ENCODE assay signal across 27 mouse cellular contexts in the genomic region with DNA sequence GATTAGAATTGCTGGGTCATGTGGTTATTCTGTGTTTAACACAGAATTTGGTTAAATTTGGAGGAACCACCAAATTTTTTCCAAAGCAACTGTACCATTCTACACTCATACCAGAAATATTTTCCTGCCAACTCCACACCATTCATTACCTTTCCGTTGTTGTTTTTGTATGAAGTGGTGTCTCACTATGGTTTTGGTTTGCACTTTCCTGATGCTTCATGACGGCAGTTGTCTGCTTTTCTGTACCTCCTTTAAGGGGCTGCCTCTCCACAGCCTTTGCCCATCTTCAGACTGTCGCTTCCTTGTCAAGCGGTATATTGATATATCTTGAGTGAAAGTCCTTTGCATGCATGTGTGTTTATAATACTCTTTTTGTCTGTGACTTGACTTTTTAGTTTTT. TPM values are rescaled to one million over a fixed set of nuclear protein-coding genes. Genes with fewer than 3 reads are reported as not detected.
"Had no signal": no experiment of that assay in that cellular context is flagged by ENCODE, and none has a peak within 500 bp of the region (broad histone marks: within the 10 kb centered on the region; RNA-seq: fewer than 3 reads in every experiment).

No protein-coding gene starts in this region.

- DNase-seq: liver, postnatal 0 days; lung, adult 2 months; lung, postnatal 14 days; lung, postnatal 36 days; retina, postnatal 1 day; right cerebral cortex, adult 18-20 months; right cerebral cortex, postnatal 25 days; right cerebral cortex, postnatal 4 days; spleen, adult 18-20 months; thymus, adult 18-20 months; thymus, postnatal 36 days had no signal

- H3K4me2 ChIP-seq: lung, embryonic 15.5 days; midbrain, embryonic 11.5 days; midbrain, embryonic 13.5 days; midbrain, embryonic 15.5 days; neural tube, embryonic 13.5 days; neural tube, embryonic 15.5 days had no signal

- H3K36me3 ChIP-seq: lung, embryonic 15.5 days; midbrain, embryonic 13.5 days; midbrain, embryonic 15.5 days; neural tube, embryonic 13.5 days; neural tube, embryonic 15.5 days had no signal

- H3K4me1 ChIP-seq: lung, embryonic 15.5 days; midbrain, embryonic 13.5 days; midbrain, embryonic 15.5 days; neural tube, embryonic 13.5 days; neural tube, embryonic 15.5 days had no signal

- ATAC-seq: liver, postnatal 0 days; lung, postnatal 0 days; midbrain, embryonic 13.5 days; midbrain, embryonic 15.5 days had no signal

- H3K4me3 ChIP-seq: lung, embryonic 15.5 days; megakaryocyte, embryonic 14.5 days; midbrain, embryonic 13.5 days; midbrain, embryonic 15.5 days; neural tube, embryonic 13.5 days; neural tube, embryonic 15.5 days had no signal

- H3K9ac ChIP-seq: liver, postnatal 0 days; lung, embryonic 15.5 days; midbrain, embryonic 13.5 days; midbrain, embryonic 15.5 days; neural tube, embryonic 13.5 days; neural tube, embryonic 15.5 days had no signal

- H3K9me3 ChIP-seq: lung, embryonic 15.5 days; midbrain, embryonic 15.5 days; neural tube, embryonic 13.5 days; neural tube, embryonic 15.5 days had no signal

- H3K27ac ChIP-seq: macrophage; midbrain, embryonic 13.5 days; midbrain, embryonic 15.5 days; neural tube, embryonic 13.5 days; neural tube, embryonic 15.5 days had no signal

- H3K27me3 ChIP-seq: lung, embryonic 15.5 days; megakaryocyte, embryonic 14.5 days; midbrain, embryonic 13.5 days; midbrain, embryonic 15.5 days; neural tube, embryonic 13.5 days; neural tube, embryonic 15.5 days had no signal

RNA-seq across cellular contexts. Expression of a gene that starts 25.6 kb away (rescaled TPM):
- total RNA-seq: midbrain, postnatal 0 days had no signal
- polyA plus RNA-seq: liver, postnatal 0 days; lung, adult 2 months; lung, embryonic 15.5 days; lung, postnatal 0 days; macrophage; midbrain, embryonic 11.5 days; midbrain, embryonic 13.5 days; midbrain, embryonic 15.5 days; midbrain, postnatal 0 days; neural tube, embryonic 11.5 days; neural tube, embryonic 13.5 days; neural tube, embryonic 15.5 days; small intestine, adult 2 months; stomach, embryonic 14.5 days; stomach, embryonic 16.5 days had no signal

RNA-seq across cellular contexts. Expression of a gene that starts 50.2 kb away (rescaled TPM):
- total RNA-seq: megakaryocyte progenitor cell, adult 5-6 weeks; monocyte, adult 5-6 weeks had no signal
- polyA plus RNA-seq: macrophage had no signal
